Mouse (Mus musculus): Measurements from ENCODE around the gene Dync1li1.

GRCm38 (mm10) chr9:114727315-114727714 lies 38.7 kb downstream of the Dync1li1 start:
- TF ChIP-seq GATA1 (IDR thresholded peaks at IDR 0.05; ENCODE audit: low read length) (no peak), TAL1 (IDR thresholded peaks at IDR 0.05; ENCODE audit: low read length) (no peak)

All from erythroblast, embryonic 14.5 days (primary cell).